Mouse (Mus musculus) cortical plate, adult 2 months (tissue): Measurements from ENCODE around the gene P4ha2.

Experiments used
- CTCF ChIP-seq: fragments of 200-500 bp; IDR thresholded peaks from 2 replicates; pipeline ENCODE4 v1.5.1; 2011; ENCODE audit warnings: mild to moderate bottlenecking, control low read depth, low read length; ENCODE audit not compliant: insufficient read depth; ENCODE audit errors: extremely low read depth
- POLR2A ChIP-seq: fragments of 200-500 bp; IDR thresholded peaks from 2 replicates; pipeline ENCODE4 v1.6.1; 2011; ENCODE audit warnings: mild to moderate bottlenecking, low read length, control low read depth; ENCODE audit not compliant: insufficient read depth; ENCODE audit errors: extremely low read depth

- TF ChIP-seq CTCF: no peak
- no peak for TF ChIP-seq POLR2A
Measured at GRCm38 (mm10) chr11:54068520-54069371, 31.1 kb upstream of the P4ha2 start, which contains the start of gene Pdlim4.
